Mouse (Mus musculus) midbrain, postnatal 0 days (tissue): ENCODE results near the gene Cmc1. TPM values are rescaled to one million over a fixed set of nuclear protein-coding genes. Genes with fewer than 3 reads are reported as not detected.
A peak's percentile ranks its signal among the peaks of the same experiment; 100 is the strongest.

Experiments
- ATAC-seq: fragments of 200-750 bp; cut with Nextera tagmentation; 2 replicates; pipeline ENCODE4 v1.8.0; 2017; ENCODE audit warnings: moderate number of reproducible peaks, mild to moderate bottlenecking, moderate TSS enrichment, moderate library complexity; ENCODE audit not compliant: low FRiP score
- DNase-seq: peaks from one replicate; pipeline ENCODE4 v3.0.0-alpha.2; 2015; ENCODE audit warnings: low spot score
- H3K27ac ChIP-seq: fragments of 300-500 bp; sonication (generic); 2 replicates; pipeline ENCODE4 v1.5.1; 2014; ENCODE audit warnings: low read depth, mild to moderate bottlenecking, low read length, mixed read lengths
- H3K27me3 ChIP-seq: fragments of 300-500 bp; sonication (generic); 2 replicates; pipeline ENCODE4 v1.6.1; 2014; ENCODE audit warnings: low read length, control low read depth, mixed read lengths; ENCODE audit not compliant: insufficient read depth
- H3K36me3 ChIP-seq: fragments of 300-500 bp; sonication (generic); 2 replicates; pipeline ENCODE4 v1.6.1; 2014; ENCODE audit warnings: low read length, control low read depth, mixed read lengths; ENCODE audit not compliant: insufficient read depth
- H3K4me1 ChIP-seq: fragments of 300-500 bp; sonication (generic); 2 replicates; pipeline ENCODE4 v1.6.1; 2014; ENCODE audit warnings: mild to moderate bottlenecking, control low read depth, antibody characterized with exemption, low read length, mixed read lengths; ENCODE audit not compliant: insufficient read depth
- H3K4me2 ChIP-seq: fragments of 300-500 bp; sonication (generic); 2 replicates; pipeline ENCODE4 v1.6.1; 2014; ENCODE audit warnings: low read depth, mild to moderate bottlenecking, low read length, mixed read lengths; ENCODE audit not compliant: poor library complexity, severe bottlenecking
- H3K4me3 ChIP-seq: fragments of 300-500 bp; sonication (generic); 2 replicates; pipeline ENCODE4 v1.5.1; 2014; ENCODE audit warnings: low read depth, mild to moderate bottlenecking, low read length, moderate library complexity
- H3K9ac ChIP-seq: fragments of 300-500 bp; sonication (generic); replicated peaks from 2 replicates; pipeline ENCODE4 v1.6.1; 2014; ENCODE audit warnings: mild to moderate bottlenecking, low read length, moderate library complexity, mixed read lengths; ENCODE audit not compliant: poor library complexity, severe bottlenecking
- H3K9me3 ChIP-seq: fragments of 300-500 bp; sonication (generic); 2 replicates; pipeline ENCODE4 v1.6.1; 2016; ENCODE audit warnings: low read length, control low read depth
- CTCF ChIP-seq: IDR thresholded peaks from 2 replicates; pipeline ENCODE4 v1.5.1; 2016; ENCODE audit warnings: antibody characterized with exemption, mild to moderate bottlenecking
- WGBS: fragments of 180-500 bp; shearing (Covaris S2); extraction: QIAGEN DNeasy Blood & Tissue Kit; methylation state at CpG from one replicate; pipeline ENCODE4 v1.1.7; 2014; 5-methylcytosine and 5-hydroxymethylcytosine counted together
- polyA plus RNA-seq: library from polyadenylated mRNA; unstranded; fragments of >200 nt; fragmentation: Nextera tagmentation; extraction: Ambion mirVana; gene quantifications from 2 replicates; pipeline ENCODE4 v1.2.1, GENCODE M21; 2015
- total RNA-seq: library from RNA; depleted of rRNA; stranded (reverse); fragments of >200 nt; gene quantifications from 2 replicates; pipeline ENCODE4 v1.2.3, GENCODE M21; 2014

The Cmc1 gene
- total and polyA plus RNA-seq, 2 experiments from 2014 or later: 3.2 to 44.6 TPM

- H3K9me3 ChIP-seq: no peaks in the 10 kb centered on the region
- no peaks in the 10 kb centered on the region for H3K4me1 ChIP-seq
- TF ChIP-seq CTCF: no peak
- no peak overlapping the region for H3K9ac ChIP-seq
- no peak for DNase-seq
- H3K36me3 ChIP-seq: no peaks in the 10 kb centered on the region
- ATAC-seq: no peak
- H3K27me3 ChIP-seq: no peaks in the 10 kb centered on the region
- no peak overlapping the region for H3K4me3 ChIP-seq
- no peak overlapping the region for H3K27ac ChIP-seq
- H3K4me2 ChIP-seq: no peak overlapping the region
- WGBS: 87% methylated on average over 4 of the region's 4 CpGs
These were observed 23.1 kb upstream of the Cmc1 start for GRCm38 (mm10) chr9:118173086-118173485.

DNA sequence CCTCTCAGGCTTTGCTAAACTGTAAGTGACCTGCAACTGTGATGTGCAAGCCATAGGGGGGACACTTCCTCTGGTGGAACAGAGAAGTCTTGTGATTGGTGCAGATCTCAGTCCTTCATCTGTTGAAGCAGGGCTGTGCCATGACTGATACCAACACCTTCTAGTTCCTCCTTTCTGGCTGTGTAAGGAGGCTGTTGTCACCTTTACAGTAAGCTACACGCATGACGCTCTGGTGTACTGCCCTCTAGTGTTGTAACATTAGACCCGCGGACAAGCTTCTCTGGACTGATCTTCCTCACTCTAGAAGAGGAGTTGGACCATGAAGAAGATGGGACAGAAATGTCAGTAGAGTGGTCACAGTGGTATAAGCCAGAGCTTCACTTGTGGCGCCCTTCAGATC, 18.6 kb upstream of the Cmc1 start:
- no peak overlapping the region for H3K27ac ChIP-seq
- no peak for DNase-seq
- H3K9ac ChIP-seq: no peak overlapping the region
- WGBS: 50% methylated on average over 5 of the region's 5 CpGs
- H3K27me3 ChIP-seq: no peaks in the 10 kb centered on the region
- H3K4me1 ChIP-seq: no peaks in the 10 kb centered on the region
- no peaks in the 10 kb centered on the region for H3K36me3 ChIP-seq
- no peaks in the 10 kb centered on the region for H3K9me3 ChIP-seq
- peak; percentile 49 for TF ChIP-seq CTCF
- H3K4me2 ChIP-seq: no peak overlapping the region
- H3K4me3 ChIP-seq: no peak overlapping the region
- ATAC-seq: no peak

- Histone ChIP-seq H3K4me1 (no peaks in the 10 kb centered on the region), H3K27ac (no peak overlapping the region), H3K9me3 (no peaks in the 10 kb centered on the region), H3K4me3 (no peak overlapping the region), H3K36me3 (no peaks in the 10 kb centered on the region), H3K27me3 (no peaks in the 10 kb centered on the region), H3K4me2 (no peak overlapping the region), H3K9ac (no peak overlapping the region)
- TF ChIP-seq CTCF: peak; percentile 48
- peak; percentile 30 for DNase-seq
- 65% methylated on average over 6 of the region's 6 CpGs for WGBS
- ATAC-seq: no peak
These were observed 17.6 kb upstream of the Cmc1 start for GRCm38 (mm10) chr9:118167606-118168005.

DNA sequence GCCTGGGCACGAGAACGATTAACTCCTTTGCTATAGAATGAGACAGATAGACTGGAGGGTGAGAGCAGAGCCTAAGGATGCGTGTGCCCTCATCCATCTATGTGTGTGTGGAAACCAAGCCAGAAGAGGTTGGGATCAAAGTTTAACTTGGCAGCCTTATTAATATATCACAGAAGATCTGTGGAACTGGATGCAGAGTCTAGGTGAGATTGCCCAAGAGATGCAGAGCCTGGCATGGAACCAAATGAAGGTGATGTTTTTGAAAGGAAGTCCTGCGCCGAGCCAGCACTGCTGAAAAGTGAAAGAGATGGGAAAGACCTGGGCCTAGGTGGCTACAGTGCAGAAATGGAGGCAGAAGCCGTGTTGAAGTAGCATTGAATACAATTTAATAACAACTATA, 11.6 kb upstream of the Cmc1 start:
- Histone ChIP-seq H3K4me1 (no peaks in the 10 kb centered on the region), H3K36me3 (no peaks in the 10 kb centered on the region), H3K27me3 (no peaks in the 10 kb centered on the region), H3K27ac (no peak overlapping the region), H3K4me2 (no peak overlapping the region), H3K9me3 (no peaks in the 10 kb centered on the region), H3K9ac (no peak overlapping the region), H3K4me3 (no peak overlapping the region)
- no peak for TF ChIP-seq CTCF
- 94% methylated on average over 6 of the region's 6 CpGs for WGBS
- no peak for DNase-seq
- no peak for ATAC-seq

- no peak for DNase-seq
- no peak for TF ChIP-seq CTCF
- H3K4me1 ChIP-seq: no peaks in the 10 kb centered on the region
- no peaks in the 10 kb centered on the region for H3K36me3 ChIP-seq
- H3K9me3 ChIP-seq: no peaks in the 10 kb centered on the region
- ATAC-seq: no peak
- 78% methylated on average over 3 of the region's 3 CpGs for WGBS
- no peaks in the 10 kb centered on the region for H3K27me3 ChIP-seq
- no peak overlapping the region for H3K4me3 ChIP-seq
- H3K9ac ChIP-seq: no peak overlapping the region
- H3K4me2 ChIP-seq: no peak overlapping the region
- no peak overlapping the region for H3K27ac ChIP-seq
These were observed 10.0 kb upstream of the Cmc1 start for GRCm38 (mm10) chr9:118159936-118160335.

GRCm38 (mm10) chr9:118158201-118158600, 8.2 kb upstream of the Cmc1 start:
- Histone ChIP-seq H3K36me3 (no peaks in the 10 kb centered on the region), H3K4me1 (no peaks in the 10 kb centered on the region), H3K4me3 (no peak overlapping the region), H3K9me3 (no peaks in the 10 kb centered on the region), H3K27me3 (no peaks in the 10 kb centered on the region), H3K4me2 (no peak overlapping the region), H3K9ac (no peak overlapping the region), H3K27ac (no peak overlapping the region)
- TF ChIP-seq CTCF: no peak
- DNase-seq (no peak), ATAC-seq (no peak)
- 95% methylated on average over 4 of the region's 4 CpGs for WGBS
